ENCODE assay signal across 19 mouse cellular contexts in genomic region chr2:113161494-113161893, GRCm38 (mm10). TPM values are rescaled to one million over a fixed set of nuclear protein-coding genes. Genes with fewer than 3 reads are reported as not detected.
A peak's percentile ranks its signal among the peaks of the same experiment; 100 is the strongest.
DNase-seq lines count a peak whose midpoint lies in the region; ATAC-seq and TF ChIP-seq lines count a peak whose summit lies in the region.
"Had no signal": no experiment of that assay in that cellular context is flagged by ENCODE, and none has a peak within 500 bp of the region (broad histone marks: within the 10 kb centered on the region; RNA-seq: fewer than 3 reads in every experiment).

No protein-coding gene starts in this region.

- no peaks in the 10 kb centered on the region for H3K9me3 ChIP-seq in heart, embryonic 15.5 days (replicated peaks)
- no peaks in the 10 kb centered on the region for H3K9me3 ChIP-seq in lung, postnatal 0 days (ENCODE audit: low read length)
- H3K9me3 ChIP-seq: embryonic facial prominence, embryonic 12.5 days; limb, embryonic 13.5 days had no signal

- TF ChIP-seq EP300 in heart, adult 2 months (IDR thresholded peaks at IDR 0.05; ENCODE audit: insufficient read depth, low read depth, low read length): no peak
- no peak for TF ChIP-seq EP300 in lung, postnatal 0 days (IDR thresholded peaks at IDR 0.05)

- ATAC-seq in heart, embryonic 15.5 days (replicated peaks; ENCODE audit: insufficient number of reproducible peaks, insufficient read depth, low FRiP score, low read depth): no peak
- ATAC-seq in lung, postnatal 0 days: no peak
- ATAC-seq: intestine, embryonic 16.5 days had no signal

- H3K4me1 ChIP-seq in heart, embryonic 15.5 days (replicated peaks): 0 out of 2 replicates have a peak, but pooled peaks cover 3% of the 10 kb centered on the region
- no peaks in the 10 kb centered on the region for H3K4me1 ChIP-seq in heart, adult 2 months (ENCODE audit: control insufficient read depth, insufficient read depth, low read length)
- no peaks in the 10 kb centered on the region for H3K4me1 ChIP-seq in lung, postnatal 0 days (ENCODE audit: insufficient read depth, low read depth, low read length)
- H3K4me1 ChIP-seq: embryonic facial prominence, embryonic 12.5 days; limb, embryonic 13.5 days had no signal

- no peak for TF ChIP-seq POLR2A in heart, adult 2 months (IDR thresholded peaks at IDR 0.05; ENCODE audit: insufficient read depth, low read depth, low read length)

- intact Hi-C loops in heart, adult 2 months (cut with DNase I): no loop called here

- no peak overlapping the region for H3K27ac ChIP-seq in heart, embryonic 15.5 days
- H3K27ac ChIP-seq in heart, adult 2 months: no peak overlapping the region
- H3K27ac ChIP-seq in lung, postnatal 0 days (ENCODE audit: low read length): no peak overlapping the region
- H3K27ac ChIP-seq: embryonic facial prominence, embryonic 12.5 days; limb, embryonic 13.5 days had no signal

- no peak overlapping the region for H3K9ac ChIP-seq in heart, embryonic 15.5 days
- H3K9ac ChIP-seq in heart, adult 2 months (ENCODE audit: low read depth, low read length): no peak overlapping the region
- H3K9ac ChIP-seq in lung, postnatal 0 days (replicated peaks; ENCODE audit: low read depth): no peak overlapping the region
- H3K9ac ChIP-seq: embryonic facial prominence, embryonic 12.5 days; limb, embryonic 13.5 days had no signal

- peak overlapping the region; percentile 18; the same call in 1 of the 2 replicates for H3K4me2 ChIP-seq in heart, embryonic 15.5 days
- H3K4me2 ChIP-seq in lung, postnatal 0 days (replicated peaks; ENCODE audit: low read depth, low read length): no peak overlapping the region
- H3K4me2 ChIP-seq: embryonic facial prominence, embryonic 12.5 days; limb, embryonic 13.5 days had no signal

- 62% methylated on average over 5 of the region's 5 CpGs for WGBS in heart, embryonic 15.5 days
- 50% methylated on average over 5 of the region's 5 CpGs for WGBS in heart, adult 2 months
- 58% methylated on average over 5 of the region's 5 CpGs for WGBS in lung, postnatal 0 days

- no peaks in the 10 kb centered on the region for H3K36me3 ChIP-seq in heart, embryonic 15.5 days
- no peaks in the 10 kb centered on the region for H3K36me3 ChIP-seq in heart, adult 2 months (ENCODE audit: control insufficient read depth, insufficient read depth, low read length)
- no peaks in the 10 kb centered on the region for H3K36me3 ChIP-seq in lung, postnatal 0 days (ENCODE audit: insufficient read depth, low read length)
- H3K36me3 ChIP-seq: embryonic facial prominence, embryonic 12.5 days; G1E; limb, embryonic 13.5 days had no signal

- H3K79me2 ChIP-seq in heart, adult 2 months (replicated peaks; ENCODE audit: control insufficient read depth, insufficient read depth, low read length): no peaks in the 10 kb centered on the region

- H3K4me3 ChIP-seq in heart, embryonic 15.5 days: no peak overlapping the region
- no peak overlapping the region for H3K4me3 ChIP-seq in heart, adult 2 months
- H3K4me3 ChIP-seq in lung, postnatal 0 days (ENCODE audit: low read depth, low read length): no peak overlapping the region
- H3K4me3 ChIP-seq: embryonic facial prominence, embryonic 12.5 days; limb, embryonic 13.5 days had no signal

- no peak for TF ChIP-seq CTCF in heart, adult 2 months (IDR thresholded peaks at IDR 0.05)
- TF ChIP-seq CTCF in lung, postnatal 0 days (IDR thresholded peaks at IDR 0.05): no peak

- no peaks in the 10 kb centered on the region for H3K27me3 ChIP-seq in heart, embryonic 15.5 days
- H3K27me3 ChIP-seq in heart, adult 2 months (ENCODE audit: control insufficient read depth, insufficient read depth, low read length): no peaks in the 10 kb centered on the region
- no peaks in the 10 kb centered on the region for H3K27me3 ChIP-seq in lung, postnatal 0 days (replicated peaks; ENCODE audit: insufficient read depth, low read length)
- H3K27me3 ChIP-seq: embryonic facial prominence, embryonic 12.5 days; limb, embryonic 13.5 days had no signal

- no peak for DNase-seq in heart, adult 2 months
- peak; percentile 45 to 50 for DNase-seq in right cerebral cortex, adult 2 months (ENCODE audit: low spot score in 2 of 2)
- no peak for DNase-seq in right cerebral cortex, postnatal 4 days
- DNase-seq in left cerebral cortex, adult 9 months (ENCODE audit: low spot score in 2 of 2): peak; percentile 35 to 49
- DNase-seq in lung, postnatal 0 days (ENCODE audit: low spot score): no peak
- DNase-seq in kidney, postnatal 36 days: no peak
- DNase-seq: adrenal gland, postnatal 36 days; cerebellum, adult 9-10 months; heart, adult 11 months; heart, postnatal 4 days; kidney, postnatal 14 days; lung, adult 18-20 months; thymus, adult 2 months had no signal

RNA-seq across cellular contexts. Expression of gene Ryr3, which starts 55.4 kb away (rescaled TPM):
- 3.7 and 4.2 TPM in 2 replicates for polyA plus RNA-seq in heart, embryonic 15.5 days (2015; fragmentation: Nextera tagmentation; extraction: Ambion mirVana)
- 1 to 10 TPM in 1 of 2 experiments, under 1 TPM in 1; 0.93 to 1.1 TPM for total RNA-seq in heart, adult 2 months (2021)
- 1.00 and 1.5 TPM in 2 replicates for polyA plus RNA-seq in heart, adult 2 months (2012; rRNA removed)
- polyA plus RNA-seq in lung, postnatal 0 days (2015; fragmentation: Nextera tagmentation; extraction: Ambion mirVana): 0.57 and 0.80 TPM in 2 replicates
- total RNA-seq: megakaryocyte progenitor cell, adult 5-6 weeks had no signal
- polyA plus RNA-seq: G1E had no signal

Comparison
In these comparisons a context has a peak if more than half of its experiments do, and no peak if none do; other contexts are left out.
1. DNase-seq: peak in right cerebral cortex, adult 2 months (2 of 2) and left cerebral cortex, adult 9 months (2 of 2); none in heart, adult 2 months (0 of 2), right cerebral cortex, postnatal 4 days (single experiment), lung, postnatal 0 days (single experiment) and kidney, postnatal 36 days (0 of 2).